1 mouse cellular context compared by ENCODE assay signal in genomic region chr19:6236053-6236441, GRCm38 (mm10).
TF ChIP-seq lines count a peak whose summit lies in the region.

No protein-coding gene starts in this region.

TF ChIP-seq in CH12.LX, 34 proteins besides CTCF, POLR2A, EP300 and RAD21:
- TF ChIP-seq TBP (conservative IDR thresholded peaks at IDR 0.05; ENCODE audit: low read depth, low read length) (no peak), MXI1 (IDR thresholded peaks at IDR 0.05; ENCODE audit: low read depth, low read length) (peak; percentile 49), NRF1 (IDR thresholded peaks at IDR 0.05; ENCODE audit: low read depth, low read length) (peak; percentile 67), MAX (IDR thresholded peaks at IDR 0.05; ENCODE audit: low read length) (peak; percentile 33; the same call in 1 of the 2 replicates), SMC3 (IDR thresholded peaks at IDR 0.05; ENCODE audit: low read depth, low read length) (no peak), TCF12 (IDR thresholded peaks at IDR 0.05; ENCODE audit: low read depth, low read length) (peak; percentile 41; the same call in 1 of the 2 replicates), MYC (IDR thresholded peaks at IDR 0.05; ENCODE audit: low read depth, low read length) (0 out of 2 replicates have a peak, but pooled peaks have one; percentile 51), ETS1 (conservative IDR thresholded peaks at IDR 0.05; ENCODE audit: low read depth, low read length) (no peak; the same call in 1 of the 2 replicates), PAX5 (IDR thresholded peaks at IDR 0.05; ENCODE audit: low read length) (no peak), ZC3H11A (IDR thresholded peaks at IDR 0.05; ENCODE audit: low read depth, low read length) (no peak), ZKSCAN1 (IDR thresholded peaks at IDR 0.05; ENCODE audit: borderline replicate concordance, low read depth, low read length) (no peak), MAZ (IDR thresholded peaks at IDR 0.05; ENCODE audit: low read depth, low read length) (peak; percentile 83; the same call in 1 of the 2 replicates), ZMIZ1 (IDR thresholded peaks at IDR 0.05; ENCODE audit: low read depth, low read length) (no peak), POLR2AphosphoS2 (IDR thresholded peaks at IDR 0.05; ENCODE audit: low read depth, low read length) (peak; percentile 47; the same call in 1 of the 2 replicates), IRF4 (IDR thresholded peaks at IDR 0.05; ENCODE audit: low read depth, low read length) (peak; percentile 72; the same call in 1 of the 2 replicates), UBTF (IDR thresholded peaks at IDR 0.05; ENCODE audit: low read depth, low read length) (no peak), KAT2A (IDR thresholded peaks at IDR 0.05; ENCODE audit: insufficient replicate concordance, low read length) (peak; percentile 93; the same call in 1 of the 2 replicates), SIN3A (IDR thresholded peaks at IDR 0.05; ENCODE audit: low read length) (peak; percentile 99), HCFC1 (IDR thresholded peaks at IDR 0.05; ENCODE audit: low read depth, low read length) (peak; percentile 87), ZNF384 (IDR thresholded peaks at IDR 0.05; ENCODE audit: low read depth, low read length) (peak; percentile 89), GABPA (IDR thresholded peaks at IDR 0.05; ENCODE audit: insufficient replicate concordance, low read depth, low read length) (peak; percentile 72; the same call in 1 of the 2 replicates), ELF1 (IDR thresholded peaks at IDR 0.05; ENCODE audit: low read depth, low read length) (peak; percentile 69; the same call in 1 of the 2 replicates), E2F4 (IDR thresholded peaks at IDR 0.05; ENCODE audit: insufficient replicate concordance, low read depth, low read length) (no peak), USF1 (IDR thresholded peaks at IDR 0.05; ENCODE audit: low read depth, low read length) (no peak), JUND (conservative IDR thresholded peaks at IDR 0.05; ENCODE audit: low read depth, low read length) (peak; percentile 86), RCOR1 (conservative IDR thresholded peaks at IDR 0.05; ENCODE audit: low read depth, low read length) (peak; percentile 61; the same call in 1 of the 2 replicates), BHLHE40 (IDR thresholded peaks at IDR 0.05; ENCODE audit: low read depth, low read length) (peak; percentile 37; the same call in 1 of the 2 replicates), JUN (IDR thresholded peaks at IDR 0.05; ENCODE audit: insufficient read depth, low read depth, low read length) (peak; percentile 92), NELFE (IDR thresholded peaks at IDR 0.05; ENCODE audit: low read depth, low read length) (peak; percentile 45; the same call in 1 of the 2 replicates), CHD2 (IDR thresholded peaks at IDR 0.05; ENCODE audit: low read length) (peak; percentile 19; the same call in 1 of the 2 replicates), CHD1 (IDR thresholded peaks at IDR 0.05; ENCODE audit: low read depth, low read length) (peak; percentile 68; the same call in 1 of the 2 replicates), MAFK (IDR thresholded peaks at IDR 0.05; ENCODE audit: insufficient replicate concordance, low read length) (no peak), USF2 (conservative IDR thresholded peaks at IDR 0.05; ENCODE audit: low read depth, low read length) (no peak), MEF2A (IDR thresholded peaks at IDR 0.05; ENCODE audit: borderline replicate concordance, low read depth, low read length) (0 out of 2 replicates have a peak, but pooled peaks have one; percentile 63)
